In genomic region chr4:68128124-68128523, GRCm38 (mm10) we compare ENCODE assay signal across 32 mouse cellular contexts.
"Had no signal": no experiment of that assay in that cellular context is flagged by ENCODE, and none has a peak within 500 bp of the region (broad histone marks: within the 10 kb centered on the region; RNA-seq: fewer than 3 reads in every experiment).

No protein-coding gene starts in this region.

- ATAC-seq: liver, embryonic 12.5 days; liver, postnatal 0 days; lung, postnatal 0 days; midbrain, embryonic 13.5 days; midbrain, embryonic 15.5 days; midbrain, embryonic 16.5 days had no signal

- H3K27ac ChIP-seq: limb, embryonic 10.5 days; limb, embryonic 12.5 days; limb, embryonic 13.5 days; limb, embryonic 15.5 days; liver, embryonic 12.5 days; liver, embryonic 13.5 days; liver, embryonic 14.5 days; liver, embryonic 15.5 days; lung, embryonic 15.5 days; macrophage; midbrain, embryonic 10.5 days; midbrain, embryonic 12.5 days; midbrain, embryonic 13.5 days; midbrain, embryonic 15.5 days; neural tube, embryonic 12.5 days; neural tube, embryonic 13.5 days had no signal

- H3K9me3 ChIP-seq: limb, embryonic 10.5 days; limb, embryonic 12.5 days; limb, embryonic 13.5 days; limb, embryonic 15.5 days; liver, embryonic 12.5 days; liver, embryonic 13.5 days; liver, embryonic 15.5 days; lung, embryonic 15.5 days; megakaryocyte, embryonic 14.5 days; midbrain, embryonic 10.5 days; midbrain, embryonic 12.5 days; midbrain, embryonic 13.5 days; midbrain, embryonic 15.5 days; neural tube, embryonic 12.5 days; neural tube, embryonic 13.5 days had no signal

- H3K4me1 ChIP-seq: limb, embryonic 10.5 days; limb, embryonic 12.5 days; limb, embryonic 13.5 days; limb, embryonic 15.5 days; liver, embryonic 12.5 days; liver, embryonic 13.5 days; liver, embryonic 15.5 days; lung, embryonic 15.5 days; megakaryocyte, embryonic 14.5 days; midbrain, embryonic 10.5 days; midbrain, embryonic 12.5 days; midbrain, embryonic 13.5 days; midbrain, embryonic 15.5 days; neural tube, embryonic 12.5 days; neural tube, embryonic 13.5 days had no signal

- H3K36me3 ChIP-seq: limb, embryonic 10.5 days; limb, embryonic 12.5 days; limb, embryonic 13.5 days; limb, embryonic 15.5 days; liver, embryonic 12.5 days; liver, embryonic 13.5 days; liver, embryonic 15.5 days; lung, embryonic 15.5 days; midbrain, embryonic 10.5 days; midbrain, embryonic 12.5 days; midbrain, embryonic 13.5 days; midbrain, embryonic 15.5 days; neural tube, embryonic 12.5 days; neural tube, embryonic 13.5 days had no signal

- DNase-seq: left cerebral cortex, postnatal 4 days; liver; liver, embryonic 13.5 days; liver, postnatal 0 days; lung, adult 18-20 months; lung, adult 2 months; lung, embryonic 14.5 days; lung, postnatal 10 days; lung, postnatal 14 days; lung, postnatal 36 days; midbrain, embryonic 14.5 days had no signal

- H3K9ac ChIP-seq: limb, embryonic 12.5 days; limb, embryonic 13.5 days; limb, embryonic 15.5 days; liver, embryonic 12.5 days; liver, embryonic 13.5 days; liver, embryonic 14.5 days; liver, embryonic 15.5 days; liver, postnatal 0 days; lung, embryonic 14.5 days; lung, embryonic 15.5 days; midbrain, embryonic 12.5 days; midbrain, embryonic 13.5 days; midbrain, embryonic 15.5 days; neural tube, embryonic 12.5 days; neural tube, embryonic 13.5 days had no signal

- H3K27me3 ChIP-seq: limb, embryonic 12.5 days; limb, embryonic 13.5 days; limb, embryonic 15.5 days; liver, embryonic 12.5 days; liver, embryonic 13.5 days; liver, embryonic 15.5 days; lung, embryonic 15.5 days; megakaryocyte, embryonic 14.5 days; midbrain, embryonic 12.5 days; midbrain, embryonic 13.5 days; midbrain, embryonic 15.5 days; neural tube, embryonic 12.5 days; neural tube, embryonic 13.5 days had no signal

- H3K4me3 ChIP-seq: limb, embryonic 10.5 days; limb, embryonic 12.5 days; limb, embryonic 13.5 days; limb, embryonic 15.5 days; liver, embryonic 12.5 days; liver, embryonic 13.5 days; liver, embryonic 15.5 days; lung, embryonic 15.5 days; megakaryocyte, embryonic 14.5 days; midbrain, embryonic 10.5 days; midbrain, embryonic 12.5 days; midbrain, embryonic 13.5 days; midbrain, embryonic 15.5 days; myocyte; neural tube, embryonic 12.5 days; neural tube, embryonic 13.5 days had no signal

- H3K4me2 ChIP-seq: limb, embryonic 12.5 days; limb, embryonic 13.5 days; limb, embryonic 15.5 days; liver, embryonic 11.5 days; liver, embryonic 12.5 days; liver, embryonic 13.5 days; liver, embryonic 15.5 days; lung, embryonic 14.5 days; lung, embryonic 15.5 days; midbrain, embryonic 11.5 days; midbrain, embryonic 12.5 days; midbrain, embryonic 13.5 days; midbrain, embryonic 15.5 days; neural tube, embryonic 12.5 days; neural tube, embryonic 13.5 days had no signal
